Mouse (Mus musculus) heart, adult 2 months (tissue): ENCODE measurements at regions not wholly inside any gene's neighbourhood (a gene's known extent, or its start where the extent isn't known, plus 50 kb on each side); places are given as distances from the start of the nearest gene placed in this dataset.

Experiments
- CTCF ChIP-seq: fragments of 200-600 bp; IDR thresholded peaks from 2 replicates; pipeline ENCODE4 v1.8.1; 2022; ENCODE audit warnings: antibody characterized with exemption, mild to moderate bottlenecking, moderate library complexity
- POLR2A ChIP-seq: fragments of 200-500 bp; IDR thresholded peaks from 2 replicates; pipeline ENCODE4 v1.6.1; 2011; ENCODE audit warnings: mild to moderate bottlenecking, low read depth, low read length, control low read depth; ENCODE audit not compliant: insufficient read depth

DNA sequence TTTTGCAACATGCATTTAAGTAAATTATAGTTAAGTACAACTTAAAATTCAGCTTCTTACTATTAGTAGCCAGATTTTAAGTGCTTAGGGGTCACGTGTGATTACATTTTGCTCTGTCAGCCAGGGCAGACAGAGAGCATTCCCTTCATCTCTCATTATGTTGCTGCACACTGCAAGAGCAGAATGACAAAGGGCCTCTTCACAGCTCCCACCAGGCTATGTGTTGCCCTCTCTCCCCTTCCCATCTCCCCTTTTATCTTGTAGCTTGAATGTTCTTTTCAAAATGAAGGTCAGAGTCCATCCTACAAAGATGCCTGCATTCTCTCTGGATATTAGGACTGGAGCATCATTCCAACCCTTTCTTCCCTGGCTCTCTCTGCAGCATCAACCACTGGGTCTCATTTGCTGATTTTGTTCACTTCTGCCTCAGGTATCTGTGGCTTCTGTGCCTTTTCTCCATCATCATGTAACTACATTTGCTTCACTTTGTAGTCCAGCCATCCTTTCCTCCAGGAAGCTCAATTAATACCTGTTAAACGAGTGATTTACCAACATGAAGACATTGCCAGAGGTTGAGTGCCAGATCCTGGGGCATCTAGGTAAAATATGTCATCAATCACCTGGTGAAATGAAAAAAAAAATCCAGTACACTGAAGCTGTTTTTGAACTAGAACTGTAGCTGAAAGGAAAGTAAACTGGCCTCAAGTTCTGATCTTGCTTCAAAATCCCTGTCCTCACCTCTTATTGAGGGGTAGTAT lies 571.6 kb downstream of the Btbd3 start:
- no peak for TF ChIP-seq CTCF
- TF ChIP-seq POLR2A = no peak
